Mouse (Mus musculus) testis, adult 2 months (tissue): ENCODE data around the gene Ptprd. TPM values are rescaled to one million over a fixed set of nuclear protein-coding genes. Genes with fewer than 3 reads are reported as not detected.
A peak's percentile ranks its signal among the peaks of the same experiment; 100 is the strongest.

Experiments
- H3K27ac ChIP-seq: fragments of 200-500 bp; 2 replicates; pipeline ENCODE4 v1.5.1; 2012; ENCODE audit warnings: low read depth, low read length; ENCODE audit not compliant: control insufficient read depth, insufficient read depth
- H3K27me3 ChIP-seq: fragments of 200-500 bp; 2 replicates; pipeline ENCODE4 v1.6.1; 2012; ENCODE audit warnings: mild to moderate bottlenecking, low read length, moderate library complexity; ENCODE audit not compliant: control insufficient read depth, insufficient read depth
- H3K36me3 ChIP-seq: fragments of 200-500 bp; 2 replicates; pipeline ENCODE4 v1.6.1; 2012; ENCODE audit warnings: mild to moderate bottlenecking, low read length; ENCODE audit not compliant: control insufficient read depth, insufficient read depth
- H3K4me1 ChIP-seq: fragments of 200-500 bp; 2 replicates; pipeline ENCODE4 v1.6.1; 2012; ENCODE audit warnings: low read length; ENCODE audit not compliant: control insufficient read depth, insufficient read depth
- H3K4me3 ChIP-seq: fragments of 200-500 bp; 2 replicates; pipeline ENCODE4 v1.5.1; 2012; ENCODE audit warnings: low read depth, mild to moderate bottlenecking, low read length, moderate library complexity, mixed read lengths; ENCODE audit not compliant: control insufficient read depth
- CTCF ChIP-seq: fragments of 200-500 bp; IDR thresholded peaks from 2 replicates; pipeline ENCODE4 v1.5.1; 2012; ENCODE audit warnings: low read depth, mild to moderate bottlenecking, inconsistent platforms, low read length, moderate library complexity; ENCODE audit not compliant: control insufficient read depth, insufficient read depth, insufficient replicate concordance
- POLR2A ChIP-seq: fragments of 200-500 bp; IDR thresholded peaks from 2 replicates; pipeline ENCODE4 v1.6.1; 2012; ENCODE audit warnings: low read depth, mild to moderate bottlenecking, inconsistent platforms, low read length, moderate library complexity; ENCODE audit not compliant: control insufficient read depth
- polyA plus RNA-seq: library from polyadenylated mRNA; depleted of rRNA; stranded (reverse); fragments of >200 nt; gene quantifications from 2 replicates; pipeline ENCODE4 v1.2.3, GENCODE M21; 2012; rRNA removed

Ptprd gene
- polyA plus RNA-seq = 2.7 and 3.4 TPM in 2 replicates

DNA sequence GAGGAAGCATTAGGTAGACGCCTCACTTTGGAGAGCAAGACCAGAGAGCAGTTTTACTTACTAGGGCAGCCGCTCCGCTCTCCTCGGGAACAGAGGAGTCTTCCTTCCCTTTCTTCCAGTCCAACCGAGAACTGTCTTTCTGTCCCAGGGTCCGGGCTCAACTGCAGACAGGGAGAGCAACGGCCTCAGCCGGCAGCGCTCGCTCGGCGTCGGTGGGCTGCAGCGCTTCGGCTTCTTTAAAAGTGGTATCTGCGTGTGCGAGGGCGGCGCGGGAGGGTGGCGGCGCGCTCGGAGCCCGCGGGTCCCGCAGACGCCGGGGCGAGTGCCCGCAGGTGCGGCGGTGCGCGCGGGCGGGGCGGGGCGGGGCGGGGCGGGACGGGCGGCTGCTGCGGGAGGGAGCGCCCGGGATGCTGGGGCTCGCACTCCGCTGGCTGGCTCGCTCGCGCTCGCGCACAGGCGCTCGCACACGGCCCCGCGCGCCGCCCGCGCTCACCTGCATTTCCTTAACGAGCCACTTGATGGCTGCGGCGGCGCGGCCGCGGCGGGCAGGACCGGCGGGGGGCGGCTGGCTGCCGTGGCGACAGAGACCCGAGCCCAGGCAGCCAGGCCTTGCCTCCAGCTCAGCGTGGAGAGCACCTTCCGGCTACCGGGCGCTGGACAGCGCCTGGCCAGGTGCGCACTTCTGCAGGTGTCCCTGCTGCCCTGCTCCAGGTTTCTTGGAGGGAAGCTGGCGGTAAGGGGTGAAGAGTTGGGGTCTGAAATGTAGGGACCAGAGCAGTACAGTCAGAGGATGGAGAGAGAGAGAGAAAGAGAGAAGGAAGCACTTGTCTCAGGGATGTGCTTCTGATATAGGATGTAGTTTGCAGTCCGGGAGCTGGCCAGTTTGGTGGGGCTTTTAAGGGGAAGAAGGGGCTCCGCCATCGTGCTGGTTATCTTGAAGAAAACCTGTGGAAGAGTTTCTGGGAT lies at the start of gene Ptprd:
Gene Ptprd, minus strand, starts transcription at position 433 of the 966 bp plus-strand sequence.
- Histone ChIP-seq H3K4me1 (peaks cover 9% of the 10 kb centered on the region), H3K27me3 (no peaks in the 10 kb centered on the region), H3K4me3 (peak within 1 kb of the TSS; percentile 82), H3K36me3 (no peaks in the 10 kb centered on the region), H3K27ac (no peak within 1 kb of the TSS)
- TF ChIP-seq CTCF = no peak
- no peak for TF ChIP-seq POLR2A

- no peak overlapping the region for H3K4me3 ChIP-seq
- TF ChIP-seq POLR2A = no peak
- TF ChIP-seq CTCF = no peak
- no peaks in the 10 kb centered on the region for H3K4me1 ChIP-seq
- H3K27ac ChIP-seq = no peak overlapping the region
- no peaks in the 10 kb centered on the region for H3K36me3 ChIP-seq
- H3K27me3 ChIP-seq = no peaks in the 10 kb centered on the region
These were observed 24.1 kb upstream of the Ptprd start for GRCm38 (mm10) chr4:78235820-78236219.

DNA sequence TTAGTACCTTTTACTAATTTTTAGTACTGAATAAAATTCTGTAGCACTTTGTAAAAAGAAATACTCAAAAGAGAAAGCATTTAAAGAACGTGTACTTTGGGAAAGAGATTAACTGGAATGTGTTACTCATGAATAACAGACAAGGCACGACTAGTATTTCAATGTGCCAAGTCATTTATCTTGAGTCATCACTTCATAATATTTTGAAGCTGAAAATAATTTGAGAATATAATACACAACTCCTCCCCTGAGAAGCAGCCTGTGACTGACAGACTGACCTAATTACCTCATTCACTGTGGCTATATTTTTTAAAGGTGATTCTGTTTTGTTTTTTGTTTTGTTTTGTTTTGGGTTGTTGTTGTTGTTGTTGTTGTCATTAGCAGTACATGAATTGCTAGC lies 23.6 kb upstream of the Ptprd start:
- no peaks in the 10 kb centered on the region for H3K4me1 ChIP-seq
- TF ChIP-seq POLR2A = no peak
- no peak for TF ChIP-seq CTCF

DNA sequence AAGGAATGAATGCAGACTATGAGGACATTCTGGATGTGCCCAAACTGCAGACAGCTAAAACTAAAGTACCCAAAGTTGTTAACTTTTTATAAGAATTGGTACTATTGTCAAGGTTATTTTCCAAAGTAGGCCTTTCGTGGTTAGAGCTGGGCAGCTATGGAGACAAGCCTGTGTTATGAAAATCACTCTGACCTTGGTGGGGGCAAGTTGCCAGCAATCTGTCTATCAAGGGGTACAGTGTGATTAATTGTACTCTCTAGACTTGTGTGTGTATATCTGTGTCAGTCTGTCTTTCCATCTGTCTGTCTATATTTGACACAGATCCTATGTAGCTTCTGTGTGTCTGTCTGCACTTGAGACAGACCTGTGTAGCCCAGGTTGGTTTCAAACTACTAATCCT lies 22.9 kb upstream of the Ptprd start:
- H3K4me3 ChIP-seq = no peak overlapping the region
- no peaks in the 10 kb centered on the region for H3K36me3 ChIP-seq
- H3K27me3 ChIP-seq = no peaks in the 10 kb centered on the region
- TF ChIP-seq CTCF (no peak), POLR2A (no peak)
- H3K4me1 ChIP-seq = no peaks in the 10 kb centered on the region
- H3K27ac ChIP-seq = no peak overlapping the region

More for the DNA sequence above, 23.6 kb upstream of the Ptprd start:
- Histone ChIP-seq H3K4me3 (no peak overlapping the region), H3K27ac (no peak overlapping the region), H3K27me3 (no peaks in the 10 kb centered on the region), H3K36me3 (no peaks in the 10 kb centered on the region)

- Histone ChIP-seq H3K27ac (no peak overlapping the region), H3K4me1 (peaks cover 9% of the 10 kb centered on the region), H3K27me3 (no peaks in the 10 kb centered on the region), H3K36me3 (no peaks in the 10 kb centered on the region), H3K4me3 (no peak overlapping the region)
- no peak for TF ChIP-seq CTCF
- no peak for TF ChIP-seq POLR2A
These were observed 2.2 kb upstream of the Ptprd start for GRCm38 (mm10) chr4:78213949-78214348.

DNA sequence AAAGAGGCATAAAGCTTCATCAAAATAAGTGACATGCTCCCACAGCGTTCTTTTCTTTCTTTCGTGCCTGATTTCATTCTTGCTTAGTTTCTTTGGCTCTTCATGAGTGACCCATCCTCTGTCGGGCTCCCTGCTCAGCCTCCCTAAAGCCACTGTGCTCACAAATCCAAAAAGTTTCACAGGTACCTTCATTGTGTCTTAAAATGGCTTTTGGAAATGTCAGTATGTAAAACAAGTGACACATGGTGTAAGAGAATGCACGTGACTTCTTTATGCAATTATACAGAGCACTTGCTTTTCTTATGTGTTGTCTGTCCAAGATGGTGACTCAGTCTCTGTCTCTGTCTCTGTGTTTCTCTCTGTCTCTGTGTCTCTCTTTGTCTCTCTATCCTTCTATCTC lies 1.2 kb upstream of the Ptprd start:
- Histone ChIP-seq H3K4me3 (peak overlapping the region; percentile 33; the same call in 1 of the 2 replicates), H3K27me3 (no peaks in the 10 kb centered on the region), H3K4me1 (peaks cover 9% of the 10 kb centered on the region), H3K27ac (no peak overlapping the region), H3K36me3 (no peaks in the 10 kb centered on the region)
- TF ChIP-seq CTCF (no peak), POLR2A (no peak)

DNA sequence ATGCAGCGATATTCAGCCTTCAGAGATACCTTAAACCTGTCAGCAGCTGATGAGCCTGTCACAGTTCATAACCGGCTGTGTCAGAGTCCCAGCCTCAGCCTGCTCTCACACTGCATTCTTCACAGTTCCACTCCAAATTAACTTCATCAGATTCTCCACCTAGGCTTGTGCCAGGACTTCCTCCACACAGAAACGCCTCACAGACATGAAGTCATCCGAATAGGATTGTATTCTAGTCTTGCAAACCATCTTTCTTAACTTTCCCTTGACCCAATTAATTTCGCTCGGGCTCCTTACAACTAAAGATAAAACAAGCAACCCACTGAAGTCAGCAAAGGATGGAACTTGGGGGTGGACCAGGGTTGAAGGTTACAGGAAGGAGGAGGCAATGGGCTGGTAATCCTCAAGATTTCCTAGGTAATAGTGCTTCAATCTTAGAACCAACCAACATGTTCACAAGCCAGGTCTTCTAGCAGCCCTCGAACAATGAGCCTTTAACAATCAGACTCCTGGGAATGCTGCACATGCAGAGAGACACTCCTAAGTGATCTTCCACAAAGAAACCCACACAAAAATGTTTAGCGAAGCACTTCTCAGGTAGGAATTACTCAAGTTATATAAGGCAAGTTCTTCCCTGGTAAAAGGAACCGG lies 758 bp downstream of the Ptprd start:
- TF ChIP-seq CTCF = no peak
- TF ChIP-seq POLR2A = no peak
- no peak overlapping the region for H3K27ac ChIP-seq

More for the DNA sequence above, 758 bp downstream of the Ptprd start:
- H3K27me3 ChIP-seq = no peaks in the 10 kb centered on the region
- H3K36me3 ChIP-seq = no peaks in the 10 kb centered on the region
- H3K4me3 ChIP-seq = no peak overlapping the region; the same call in 1 of the 2 replicates
- peaks cover 9% of the 10 kb centered on the region for H3K4me1 ChIP-seq
